In genomic region chr9:25591390-25592354, GRCm38 (mm10) we compare ENCODE assay signal across 8 mouse cellular contexts.
DNase-seq lines count a peak whose midpoint lies in the region; ATAC-seq lines count a peak whose summit lies in the region.

No protein-coding gene starts in this region.

- no peak overlapping the region; the same call in 1 of the 2 replicates for H3K9ac ChIP-seq in limb, embryonic 13.5 days
- H3K9ac ChIP-seq in midbrain, embryonic 15.5 days, result no peak overlapping the region

- no peaks in the 10 kb centered on the region for H3K9me3 ChIP-seq in hindbrain, embryonic 10.5 days
- H3K9me3 ChIP-seq in limb, embryonic 13.5 days, result no peaks in the 10 kb centered on the region
- H3K9me3 ChIP-seq in midbrain, embryonic 15.5 days, result no peaks in the 10 kb centered on the region

- WGBS in hindbrain, embryonic 10.5 days, result 22% methylated on average over 15 of the region's 15 CpGs
- WGBS in limb, embryonic 13.5 days, result 37% methylated on average over 15 of the region's 15 CpGs
- 32% methylated on average over 15 of the region's 15 CpGs for WGBS in midbrain, embryonic 15.5 days

- peak; percentile 80 for ATAC-seq in limb, embryonic 13.5 days (ENCODE audit: low FRiP score, low read depth)
- ATAC-seq in midbrain, embryonic 15.5 days (replicated peaks), result peak; percentile 83

- H3K4me3 ChIP-seq in hindbrain, embryonic 10.5 days, result peak overlapping the region; percentile 18; the same call in 1 of the 2 replicates
- H3K4me3 ChIP-seq in limb, embryonic 13.5 days, result no peak overlapping the region
- H3K4me3 ChIP-seq in midbrain, embryonic 15.5 days, result no peak overlapping the region

- 0 out of 2 replicates have a peak overlapping the region, but pooled peaks have one; percentile 29 for H3K27ac ChIP-seq in hindbrain, embryonic 10.5 days
- H3K27ac ChIP-seq in limb, embryonic 13.5 days, result no peak overlapping the region
- no peak overlapping the region for H3K27ac ChIP-seq in midbrain, embryonic 15.5 days

- peak; percentile 36 for DNase-seq in right cerebral cortex, postnatal 14 days
- DNase-seq in right cerebral cortex, postnatal 36 days (ENCODE audit: low spot score in 2 of 2), result no peak
- peak; percentile 59 for DNase-seq in adrenal gland, postnatal 14 days
- peak; percentile 56 for DNase-seq in fibroblast of lung, adult 2 months (ENCODE audit: low read depth)
- DNase-seq in hindbrain, embryonic 10.5 days (ENCODE audit: low spot score), result peak; percentile 58
- peak; percentile 28 to 40 for DNase-seq in thymus, postnatal 36 days

- H3K27me3 ChIP-seq in hindbrain, embryonic 10.5 days (ENCODE audit: insufficient read depth, poor library complexity, severe bottlenecking), result no peaks in the 10 kb centered on the region
- H3K27me3 ChIP-seq in limb, embryonic 13.5 days, result no peaks in the 10 kb centered on the region
- H3K27me3 ChIP-seq in midbrain, embryonic 15.5 days (replicated peaks), result no peaks in the 10 kb centered on the region

- H3K4me2 ChIP-seq in limb, embryonic 13.5 days (replicated peaks), result peak overlapping the region; percentile 48
- peak overlapping the region; percentile 38 for H3K4me2 ChIP-seq in midbrain, embryonic 15.5 days

- peaks cover 7% of the 10 kb centered on the region; the same call in 1 of the 2 replicates for H3K36me3 ChIP-seq in hindbrain, embryonic 10.5 days
- peaks cover 28% of the 10 kb centered on the region for H3K36me3 ChIP-seq in limb, embryonic 13.5 days
- H3K36me3 ChIP-seq in midbrain, embryonic 15.5 days (replicated peaks), result no peaks in the 10 kb centered on the region

- peaks cover 17% of the 10 kb centered on the region for H3K4me1 ChIP-seq in hindbrain, embryonic 10.5 days (replicated peaks)
- H3K4me1 ChIP-seq in limb, embryonic 13.5 days, result peaks cover 9% of the 10 kb centered on the region
- H3K4me1 ChIP-seq in midbrain, embryonic 15.5 days, result peaks cover 7% of the 10 kb centered on the region

Comparison
In these comparisons a context has a peak if more than half of its experiments do, and no peak if none do; other contexts are left out.
1. DNase-seq: peak in right cerebral cortex, postnatal 14 days (single experiment), adrenal gland, postnatal 14 days (single experiment), fibroblast of lung, adult 2 months (single experiment), hindbrain, embryonic 10.5 days (single experiment) and thymus, postnatal 36 days (2 of 2); none in right cerebral cortex, postnatal 36 days (0 of 2).